Mouse (Mus musculus): ENCODE results near the gene Qrfp.

GRCm38 (mm10) chr2:31767815-31768214 lies 42.6 kb downstream of the Qrfp start:
- TF ChIP-seq CTCF (IDR thresholded peaks at IDR 0.05; ENCODE audit: low read depth) (no peak), EP300 (IDR thresholded peaks at IDR 0.05; ENCODE audit: low read depth) (no peak)
